Mouse (Mus musculus) liver, embryonic 18 days (tissue): ENCODE results near the gene Vmn2r66. TPM values are rescaled to one million over a fixed set of nuclear protein-coding genes. Genes with fewer than 3 reads are reported as not detected.

ENCODE experiments used
- polyA plus RNA-seq: library from polyadenylated mRNA; depleted of rRNA; stranded (reverse); fragments of >200 nt; gene quantifications from 2 replicates; pipeline ENCODE4 v1.2.3, GENCODE M21; 2012; rRNA removed

The Vmn2r66 gene
- not detected in 2 replicates for polyA plus RNA-seq

GRCm38 (mm10) chr7:85012168-85012567 lies at the start of gene Vmn2r66:
Vmn2r66 (minus strand) TSS chr7:85012268.

GRCm38 (mm10) chr7:84964015-84964414 lies 48.1 kb downstream of the Vmn2r66 start, which contains the start of gene Vmn2r65:
Vmn2r65 (minus strand) TSS chr7:84964115.

Other genes with a start within 250 kb of the Vmn2r66 start
- not detected in 2 replicates for gene Olfr291, start 158.7 kb downstream of the Vmn2r66 start, polyA plus RNA-seq
- gene Vmn2r65, start 48.2 kb downstream of the Vmn2r66 start, polyA plus RNA-seq = not detected in 2 replicates
- not detected in 2 replicates for gene Vmn2r67, start 143.7 kb upstream of the Vmn2r66 start, polyA plus RNA-seq
- gene Vmn2r68, start 225.5 kb upstream of the Vmn2r66 start, polyA plus RNA-seq = not detected in 2 replicates